Mouse (Mus musculus) embryonic facial prominence, embryonic 14.5 days (tissue): ENCODE data around the gene Igsf9. TPM values are rescaled to one million over a fixed set of nuclear protein-coding genes. Genes with fewer than 3 reads are reported as not detected.

Source experiments
- ATAC-seq: fragments of 200-750 bp; cut with Nextera tagmentation; 2 replicates; pipeline ENCODE4 v1.8.0; 2017; ENCODE audit warnings: low read depth, moderate number of reproducible peaks, moderate TSS enrichment
- DNase-seq: peaks from one replicate; pipeline ENCODE4 v3.0.0-alpha.2; 2015; ENCODE audit warnings: low spot score
- H3K27ac ChIP-seq: fragments of 300-500 bp; sonication (generic); replicated peaks from 2 replicates; pipeline ENCODE4 v1.5.1; 2014; ENCODE audit warnings: low read depth, mild to moderate bottlenecking, low read length, moderate library complexity
- H3K27me3 ChIP-seq: fragments of 300-500 bp; sonication (generic); replicated peaks from 2 replicates; pipeline ENCODE4 v1.6.1; 2014; ENCODE audit warnings: low read length; ENCODE audit not compliant: control insufficient read depth, insufficient read depth
- H3K36me3 ChIP-seq: fragments of 300-500 bp; sonication (generic); 2 replicates; pipeline ENCODE4 v1.6.1; 2014; ENCODE audit warnings: low read length, mixed read lengths; ENCODE audit not compliant: control insufficient read depth, insufficient read depth
- H3K4me1 ChIP-seq: fragments of 300-500 bp; sonication (generic); 2 replicates; pipeline ENCODE4 v1.6.1; 2014; ENCODE audit warnings: antibody characterized with exemption, low read length; ENCODE audit not compliant: control insufficient read depth, insufficient read depth
- H3K4me2 ChIP-seq: fragments of 300-500 bp; sonication (generic); 2 replicates; pipeline ENCODE4 v1.6.1; 2014; ENCODE audit warnings: low read depth, mild to moderate bottlenecking, low read length, moderate library complexity, mixed read lengths
- H3K4me3 ChIP-seq: fragments of 300-500 bp; sonication (generic); 2 replicates; pipeline ENCODE4 v1.5.1; 2014; ENCODE audit warnings: low read depth, mild to moderate bottlenecking, low read length
- H3K9ac ChIP-seq: fragments of 300-500 bp; sonication (generic); 2 replicates; pipeline ENCODE4 v1.6.1; 2014; ENCODE audit warnings: low read depth, mild to moderate bottlenecking, low read length, moderate library complexity, mixed read lengths
- H3K9me3 ChIP-seq: fragments of 300-500 bp; sonication (generic); 2 replicates; pipeline ENCODE4 v1.6.1; 2016; ENCODE audit warnings: low read length; ENCODE audit not compliant: control insufficient read depth
- WGBS: fragments of 180-500 bp; shearing (Covaris S2); extraction: QIAGEN DNeasy Blood & Tissue Kit; methylation state at CpG from one replicate; pipeline ENCODE4 v1.1.7; 2014; 5-methylcytosine and 5-hydroxymethylcytosine counted together
- polyA plus RNA-seq: library from polyadenylated mRNA; unstranded; fragments of >200 nt; fragmentation: Nextera tagmentation; extraction: Ambion mirVana; gene quantifications from 2 replicates; pipeline ENCODE4 v1.2.1, GENCODE M21; 2014

The Igsf9 gene
- polyA plus RNA-seq, 1 experiment from 2014 or later: 21.4 TPM

DNA sequence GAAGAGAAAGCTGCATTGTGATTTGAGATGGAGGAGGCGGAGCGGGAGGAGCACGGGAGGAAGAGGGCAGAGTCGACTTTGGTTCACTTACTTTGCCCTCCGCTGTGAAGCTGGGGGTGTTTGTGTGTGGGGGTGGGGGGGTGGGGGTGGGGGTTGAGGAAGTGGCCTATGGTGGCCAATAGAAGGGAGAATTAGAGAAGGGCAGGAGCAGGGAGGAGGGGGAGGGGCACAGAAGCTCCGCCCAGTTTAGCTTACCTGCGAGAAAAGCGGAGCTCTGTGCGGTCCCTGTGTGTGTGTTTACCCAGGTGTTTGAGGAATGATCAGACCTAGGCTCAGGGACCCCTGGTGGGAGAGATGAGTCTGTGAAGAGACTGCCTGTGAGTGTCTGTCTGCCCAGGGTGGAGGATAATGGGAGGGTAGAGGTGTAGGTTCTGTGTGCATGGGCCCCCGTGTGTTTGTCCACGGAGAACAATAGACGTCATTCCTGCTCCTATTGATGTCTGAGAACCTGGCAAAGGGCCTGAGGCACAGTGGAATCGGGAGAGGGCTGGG lies 28.9 kb downstream of the Igsf9 start:
- DNase-seq: peak; percentile 56
- no peak overlapping the region for H3K4me3 ChIP-seq
- 19% methylated on average over 13 of the region's 13 CpGs for WGBS
- H3K9me3 ChIP-seq: no peaks in the 10 kb centered on the region
- peaks cover 8% of the 10 kb centered on the region; the same call in 1 of the 2 replicates for H3K4me1 ChIP-seq
- peak overlapping the region; percentile 16; the same call in 1 of the 2 replicates for H3K4me2 ChIP-seq
- H3K27ac ChIP-seq: no peak overlapping the region
- H3K36me3 ChIP-seq: peaks cover 13% of the 10 kb centered on the region; the same call in 1 of the 2 replicates
- no peak overlapping the region for H3K9ac ChIP-seq
- ATAC-seq: peak; percentile 67; the same call in 1 of the 2 replicates
- no peaks in the 10 kb centered on the region for H3K27me3 ChIP-seq

DNA sequence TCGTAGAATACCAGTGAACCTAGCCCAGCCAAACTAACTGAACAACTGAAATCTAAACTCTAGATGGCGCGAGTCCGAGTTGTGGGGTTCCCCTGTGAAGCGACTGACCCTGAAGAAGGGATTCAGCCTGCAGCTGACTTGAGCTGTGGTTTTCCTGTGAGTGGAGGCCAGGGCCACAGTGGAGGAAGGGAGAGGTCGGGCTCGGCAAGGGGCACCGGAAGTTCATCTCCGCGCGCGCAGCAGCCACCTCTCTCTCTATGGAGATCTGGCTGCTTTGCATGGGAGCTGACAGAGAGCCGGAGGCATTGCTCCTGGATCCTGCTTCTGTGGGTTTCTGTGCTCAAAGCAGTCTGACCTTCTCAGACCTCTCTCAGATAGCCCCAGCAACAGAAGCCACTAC lies 31.4 kb downstream of the Igsf9 start:
- H3K4me3 ChIP-seq: no peak overlapping the region
- peak overlapping the region; percentile 17; the same call in 1 of the 2 replicates for H3K27ac ChIP-seq
- WGBS: 13% methylated on average over 13 of the region's 13 CpGs
- peak overlapping the region; percentile 38 for H3K4me2 ChIP-seq
- H3K36me3 ChIP-seq: 0 out of 2 replicates have a peak, but pooled peaks cover 2% of the 10 kb centered on the region
- H3K4me1 ChIP-seq: peaks cover 8% of the 10 kb centered on the region; the same call in 1 of the 2 replicates
- ATAC-seq (no peak), DNase-seq (peak; percentile 62)
- no peaks in the 10 kb centered on the region for H3K27me3 ChIP-seq
- no peak overlapping the region for H3K9ac ChIP-seq
- H3K9me3 ChIP-seq: peaks cover 8% of the 10 kb centered on the region

DNA sequence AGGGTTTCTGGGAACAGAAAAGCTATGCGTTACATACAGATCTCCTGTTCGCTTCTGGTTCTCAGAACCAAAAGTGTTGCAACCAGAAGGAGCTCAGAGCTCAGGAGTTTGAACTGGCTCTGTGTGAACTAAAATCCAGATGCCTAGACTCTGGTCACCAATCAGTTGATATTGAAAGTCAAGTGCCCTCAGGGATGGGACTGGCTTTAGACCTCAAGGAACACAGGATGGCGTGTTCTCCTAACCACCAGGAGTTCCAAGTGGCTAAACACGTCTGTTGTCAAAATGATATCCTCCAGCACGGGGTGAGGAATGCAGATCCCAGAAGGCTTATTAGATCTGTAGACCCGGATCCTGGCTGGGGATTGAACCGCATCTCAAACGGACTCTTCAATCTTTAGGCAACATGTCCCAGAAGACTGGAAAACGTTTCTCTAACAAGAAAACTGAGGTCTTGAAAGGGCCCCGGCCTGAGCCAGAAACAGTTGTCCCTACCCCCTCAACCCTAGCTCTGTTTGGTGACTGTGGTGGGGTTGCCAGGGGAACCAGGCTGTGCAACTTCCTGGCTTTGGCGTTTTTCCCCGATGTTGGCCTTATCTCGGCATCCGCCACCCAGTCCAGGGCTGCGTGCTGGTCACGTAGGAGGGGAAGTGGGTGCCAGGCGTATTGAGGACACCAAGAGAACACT lies 32.1 kb downstream of the Igsf9 start:
- H3K27me3 ChIP-seq: no peaks in the 10 kb centered on the region
- no peak for ATAC-seq
- no peak overlapping the region for H3K4me2 ChIP-seq
- peak overlapping the region; percentile 17; the same call in 1 of the 2 replicates for H3K27ac ChIP-seq
- peaks cover 8% of the 10 kb centered on the region; the same call in 1 of the 2 replicates for H3K4me1 ChIP-seq
- H3K9ac ChIP-seq: no peak overlapping the region
- no peaks in the 10 kb centered on the region for H3K36me3 ChIP-seq
- peaks cover 12% of the 10 kb centered on the region for H3K9me3 ChIP-seq
- 68% methylated on average over 17 of the region's 17 CpGs for WGBS
- H3K4me3 ChIP-seq: no peak overlapping the region
- no peak for DNase-seq

DNA sequence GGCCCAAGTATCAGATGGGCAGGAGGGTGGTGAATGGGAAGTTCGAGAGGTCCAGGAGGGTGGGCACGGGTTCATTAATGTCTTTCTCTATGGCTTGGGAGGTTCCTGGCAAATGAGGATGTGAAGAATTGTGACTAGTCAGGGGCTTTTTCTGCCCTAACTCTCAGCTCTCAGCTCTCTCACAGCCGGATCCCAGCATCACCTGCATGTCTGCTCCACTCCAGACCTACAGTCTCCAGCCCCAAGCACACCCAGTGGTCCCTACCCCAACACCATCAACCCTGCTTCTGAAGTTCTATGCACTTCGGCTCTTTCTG lies 32.6 kb downstream of the Igsf9 start:
- Histone ChIP-seq H3K27ac (no peak overlapping the region), H3K36me3 (no peaks in the 10 kb centered on the region), H3K4me1 (peaks cover 8% of the 10 kb centered on the region; the same call in 1 of the 2 replicates), H3K27me3 (no peaks in the 10 kb centered on the region), H3K4me3 (no peak overlapping the region), H3K9ac (no peak overlapping the region), H3K9me3 (peaks cover 12% of the 10 kb centered on the region), H3K4me2 (no peak overlapping the region)
- no peak for DNase-seq
- no peak for ATAC-seq
- 81% methylated on average over 4 of the region's 4 CpGs for WGBS

DNA sequence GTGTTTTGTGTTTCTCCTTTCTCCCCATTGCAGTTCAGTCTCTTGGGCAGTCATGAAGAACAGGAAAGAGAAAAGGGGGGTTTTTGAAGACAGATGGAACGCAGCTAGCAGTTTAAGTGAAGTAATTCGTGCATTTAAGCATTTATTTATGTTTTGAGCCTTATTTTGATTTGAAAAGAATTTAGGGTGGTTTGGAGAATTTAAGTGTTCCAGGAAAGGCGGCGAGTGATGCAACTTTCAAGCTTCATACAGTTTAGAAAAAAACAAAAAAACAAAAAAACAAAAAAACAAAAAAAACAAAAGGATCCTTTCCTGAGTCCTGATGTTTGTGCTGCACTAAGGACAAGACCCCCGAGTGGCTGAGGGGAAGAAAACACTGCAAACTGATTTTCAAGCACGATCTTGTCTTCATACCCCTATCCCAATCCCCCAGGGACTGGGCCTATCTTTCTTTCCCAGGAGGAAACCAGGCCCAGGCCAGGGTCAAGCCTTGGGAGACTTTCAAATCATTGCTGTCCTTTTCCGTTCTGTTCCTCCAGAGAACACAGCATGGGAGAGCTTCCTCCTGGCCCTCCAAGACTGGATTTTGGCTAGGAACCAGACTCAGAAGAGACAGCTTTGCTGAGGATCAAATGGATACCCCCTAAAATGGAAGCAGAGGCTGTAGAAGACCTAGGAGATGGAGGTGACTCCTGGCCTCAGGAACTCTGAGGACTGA lies 33.1 kb downstream of the Igsf9 start:
- Histone ChIP-seq H3K36me3 (no peaks in the 10 kb centered on the region), H3K9ac (no peak overlapping the region), H3K4me3 (no peak overlapping the region), H3K4me1 (peaks cover 8% of the 10 kb centered on the region; the same call in 1 of the 2 replicates), H3K27ac (no peak overlapping the region), H3K4me2 (no peak overlapping the region), H3K9me3 (peaks cover 12% of the 10 kb centered on the region), H3K27me3 (no peaks in the 10 kb centered on the region)
- DNase-seq: no peak
- ATAC-seq: no peak
- 68% methylated on average over 7 of the region's 7 CpGs for WGBS

DNA sequence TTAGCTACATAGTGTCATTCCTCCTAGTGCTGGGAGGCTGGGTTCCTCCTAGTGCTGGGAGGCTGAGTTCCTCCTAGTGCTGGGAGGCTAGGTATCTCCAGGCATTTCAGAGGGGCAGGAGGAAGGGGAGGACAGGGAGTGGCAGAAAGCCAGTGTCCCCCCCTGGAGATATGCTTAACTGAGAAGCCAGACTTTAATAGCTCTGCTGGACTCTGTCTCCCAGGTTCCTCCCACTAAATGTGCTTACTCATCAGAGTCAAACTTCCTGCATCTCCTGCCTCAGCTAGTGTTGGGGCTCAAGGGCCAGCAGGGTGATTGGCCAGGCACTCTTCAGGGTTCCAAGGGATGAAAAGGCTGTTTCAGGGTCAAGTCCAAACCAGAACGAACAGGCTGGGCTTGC lies 33.8 kb downstream of the Igsf9 start:
- Histone ChIP-seq H3K9me3 (peaks cover 12% of the 10 kb centered on the region), H3K4me2 (no peak overlapping the region), H3K9ac (no peak overlapping the region), H3K36me3 (no peaks in the 10 kb centered on the region), H3K27me3 (no peaks in the 10 kb centered on the region), H3K4me1 (peaks cover 8% of the 10 kb centered on the region; the same call in 1 of the 2 replicates), H3K27ac (no peak overlapping the region), H3K4me3 (no peak overlapping the region)
- ATAC-seq: no peak
- DNase-seq: no peak
- WGBS: 41% methylated on average over 1 of the region's 1 CpGs

DNA sequence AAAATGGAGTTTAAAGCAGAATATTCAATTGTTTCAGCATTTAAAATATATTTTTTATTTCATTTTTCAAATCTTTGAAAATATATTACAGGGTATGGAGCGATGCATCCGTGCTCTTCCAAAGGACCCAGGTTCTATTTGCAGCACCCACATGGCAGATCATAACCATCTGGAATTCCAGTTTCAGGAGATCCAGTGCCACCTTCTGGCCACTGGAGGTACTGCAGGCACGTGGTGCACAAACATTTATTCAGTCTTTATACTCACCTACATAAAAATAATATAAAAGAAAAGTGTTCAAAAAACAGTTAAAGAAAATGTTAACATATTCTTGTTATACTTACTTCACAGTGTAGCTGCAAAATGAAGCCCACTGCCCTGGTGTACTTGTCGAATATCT lies 36.4 kb downstream of the Igsf9 start:
- 77% methylated on average over 4 of the region's 4 CpGs for WGBS
- ATAC-seq (no peak), DNase-seq (no peak)
- H3K36me3 ChIP-seq: no peaks in the 10 kb centered on the region
- H3K9ac ChIP-seq: no peak overlapping the region
- no peak overlapping the region for H3K4me2 ChIP-seq
- no peak overlapping the region for H3K27ac ChIP-seq
- peaks cover 12% of the 10 kb centered on the region for H3K9me3 ChIP-seq
- no peaks in the 10 kb centered on the region for H3K27me3 ChIP-seq
- H3K4me1 ChIP-seq: peaks cover 8% of the 10 kb centered on the region
- H3K4me3 ChIP-seq: no peak overlapping the region

DNA sequence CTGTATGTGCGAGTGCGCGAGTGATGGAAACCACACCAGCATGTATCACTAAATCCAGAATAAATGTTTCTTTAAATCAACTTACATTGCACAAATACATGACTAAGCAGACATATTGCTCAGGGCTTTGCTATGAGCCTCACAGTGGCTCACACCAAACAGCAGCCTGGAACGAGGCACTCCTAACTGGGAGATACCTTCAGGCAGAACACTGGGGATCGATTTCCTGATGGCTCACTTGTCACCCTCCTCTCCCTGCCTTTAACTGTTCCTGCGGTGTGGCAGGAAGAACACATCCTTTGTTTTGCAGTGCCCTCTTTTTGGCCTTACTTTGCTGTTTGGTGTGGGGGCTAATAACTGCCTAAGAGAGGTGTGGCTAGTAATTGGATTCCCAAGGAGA lies 38.1 kb downstream of the Igsf9 start:
- peaks cover 4% of the 10 kb centered on the region; the same call in 1 of the 2 replicates for H3K4me1 ChIP-seq
- H3K9ac ChIP-seq: no peak overlapping the region
- 52% methylated on average over 6 of the region's 6 CpGs for WGBS
- no peak overlapping the region for H3K4me3 ChIP-seq
- H3K36me3 ChIP-seq: no peaks in the 10 kb centered on the region
- DNase-seq (no peak), ATAC-seq (no peak)
- peaks cover 12% of the 10 kb centered on the region for H3K9me3 ChIP-seq
- H3K27ac ChIP-seq: no peak overlapping the region
- no peak overlapping the region for H3K4me2 ChIP-seq
- no peaks in the 10 kb centered on the region for H3K27me3 ChIP-seq
